Mouse (Mus musculus) embryonic fibroblast, embryonic 13.5 days (primary cell): ENCODE measurements around the gene Slc25a30.

Experiments used
- CTCF ChIP-seq: IDR thresholded peaks from 2 replicates; pipeline ENCODE4 v1.5.1; 2011; ENCODE audit warnings: mild to moderate bottlenecking, control low read depth, low read length, moderate library complexity, borderline replicate concordance; ENCODE audit not compliant: insufficient read depth
- POLR2A ChIP-seq: IDR thresholded peaks from 2 replicates; pipeline ENCODE4 v1.6.1; 2011; ENCODE audit warnings: low read depth, mild to moderate bottlenecking, control low read depth, low read length, moderate library complexity

- TF ChIP-seq CTCF (no peak), POLR2A (no peak)
These were observed 54.2 kb downstream of the Slc25a30 start for GRCm38 (mm10) chr14:75732631-75733030.
